Mouse (Mus musculus): ENCODE measurements around the gene Plcl1. TPM values are rescaled to one million over a fixed set of nuclear protein-coding genes. Genes with fewer than 3 reads are reported as not detected.
"Not testable (repeated sequence)": the region's sequence is repeated elsewhere in the genome, so short reads cannot be mapped to it uniquely, and the experiment has no call there.

Plcl1 gene
- total RNA-seq, 2 experiments from 2014 or later: 2.9 to 4.1 TPM

DNA sequence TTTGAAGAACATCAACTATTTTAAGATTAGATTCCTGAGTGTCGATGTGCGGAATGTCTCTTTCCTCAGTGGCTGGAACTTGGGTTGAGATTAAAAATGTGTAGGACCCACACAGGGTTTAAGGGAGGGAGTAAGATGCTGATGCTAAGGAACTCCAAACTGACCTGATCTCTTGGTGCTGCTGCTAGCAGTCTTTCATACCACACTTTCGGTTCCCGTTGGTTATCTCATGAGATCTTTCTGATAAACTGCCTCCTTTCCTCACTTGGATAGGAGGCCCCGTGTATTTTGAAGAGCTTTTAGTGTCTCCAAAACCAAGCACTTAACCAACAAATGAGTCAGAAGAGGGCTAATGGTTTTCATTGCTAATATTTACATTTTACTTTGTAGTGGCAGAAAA, 30.9 kb downstream of the Plcl1 start:
- intact Hi-C loops (cut with DNase I): no loop called here

GRCm38 (mm10) chr1:55437095-55437494, 31.4 kb downstream of the Plcl1 start:
- intact Hi-C loops (cut with DNase I): no loop called here
- no peak for DNase-seq

More for the DNA sequence above, 30.9 kb downstream of the Plcl1 start:
- no peak for DNase-seq

DNA sequence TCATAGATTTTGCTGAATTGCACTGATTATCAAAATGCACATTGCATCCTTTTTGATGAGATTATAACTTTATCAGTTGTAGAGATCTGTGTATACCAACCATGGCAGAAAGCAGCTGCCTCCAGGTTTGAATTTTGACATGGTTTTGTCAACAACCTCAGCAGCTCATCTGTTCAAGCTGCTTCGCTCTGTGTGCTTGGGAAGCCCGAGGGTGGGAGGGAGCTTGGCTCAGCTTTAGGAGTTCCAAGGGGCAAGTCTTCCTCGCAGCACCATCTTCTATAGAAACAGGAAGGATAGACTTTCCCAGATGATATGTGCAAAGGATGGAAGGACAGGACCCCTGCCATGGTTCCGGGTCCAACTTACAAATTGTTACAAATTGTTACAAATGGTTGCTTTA, 32.9 kb downstream of the Plcl1 start:
- intact Hi-C loops (cut with DNase I): no loop called here
- no peak for DNase-seq

GRCm38 (mm10) chr1:55445043-55445688, 39.4 kb downstream of the Plcl1 start:
- intact Hi-C loops (cut with DNase I): no loop called here
- no peak for DNase-seq

DNA sequence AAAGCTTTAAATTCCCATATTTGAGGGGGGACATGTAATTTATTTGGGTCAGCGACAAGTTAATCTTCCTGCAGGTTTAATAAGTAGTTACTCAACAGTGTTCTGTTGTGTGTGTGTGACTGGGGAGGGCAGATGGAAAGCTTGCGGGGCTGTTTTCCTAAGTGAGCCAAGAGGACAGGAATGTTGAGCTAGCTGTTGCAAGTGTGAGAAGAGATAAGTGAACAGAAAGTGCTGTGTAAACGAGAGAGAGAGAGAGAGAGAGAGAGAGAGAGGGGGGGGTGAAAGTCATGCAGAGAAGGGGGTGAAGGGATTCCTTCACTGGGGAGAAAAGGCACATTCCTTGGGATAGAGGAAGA, 39.9 kb downstream of the Plcl1 start:
- DNase-seq: no peak
- intact Hi-C loops (cut with DNase I): no loop called here

GRCm38 (mm10) chr1:55446273-55446672, 40.6 kb downstream of the Plcl1 start:
- intact Hi-C loops (cut with DNase I): no loop called here
- DNase-seq: no peak

- intact Hi-C loops (cut with DNase I): no loop called here
- no peak for DNase-seq
These were observed 41.2 kb downstream of the Plcl1 start for GRCm38 (mm10) chr1:55446876-55447275.

GRCm38 (mm10) chr1:55447661-55448060, 41.9 kb downstream of the Plcl1 start:
- DNase-seq: no peak
- intact Hi-C loops (cut with DNase I): no loop called here

- DNase-seq: no peak
- intact Hi-C loops (cut with DNase I): no loop called here
These were observed 42.4 kb downstream of the Plcl1 start for GRCm38 (mm10) chr1:55448104-55448503.

DNA sequence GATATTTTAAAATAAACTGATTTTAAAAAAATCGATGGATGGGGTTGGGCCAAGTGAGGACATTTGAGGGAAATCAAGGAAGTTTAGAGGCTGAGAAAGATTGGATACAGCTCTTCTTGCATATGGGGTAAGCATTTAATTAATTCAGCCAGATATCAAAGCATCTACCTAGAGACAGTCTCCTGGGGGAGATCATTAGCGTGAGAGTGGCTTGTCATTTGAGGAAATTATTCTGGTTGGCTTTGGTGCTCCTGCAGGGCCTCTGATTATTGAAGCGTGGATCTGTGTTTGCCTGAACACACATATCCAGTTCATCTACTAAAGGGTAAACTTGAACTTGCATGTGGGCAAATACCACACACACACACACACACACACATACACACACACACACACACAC, 44.1 kb downstream of the Plcl1 start:
- intact Hi-C loops (cut with DNase I): no loop called here

GRCm38 (mm10) chr1:55454119-55454518, 48.4 kb downstream of the Plcl1 start:
- intact Hi-C loops (cut with DNase I): no loop called here
- no peak for DNase-seq

More for the DNA sequence above, 44.1 kb downstream of the Plcl1 start:
- DNase-seq: no peak

GRCm38 (mm10) chr1:55462301-55462700, 56.6 kb downstream of the Plcl1 start:
- intact Hi-C loops (cut with DNase I): no loop called here
- no peak for DNase-seq

DNA sequence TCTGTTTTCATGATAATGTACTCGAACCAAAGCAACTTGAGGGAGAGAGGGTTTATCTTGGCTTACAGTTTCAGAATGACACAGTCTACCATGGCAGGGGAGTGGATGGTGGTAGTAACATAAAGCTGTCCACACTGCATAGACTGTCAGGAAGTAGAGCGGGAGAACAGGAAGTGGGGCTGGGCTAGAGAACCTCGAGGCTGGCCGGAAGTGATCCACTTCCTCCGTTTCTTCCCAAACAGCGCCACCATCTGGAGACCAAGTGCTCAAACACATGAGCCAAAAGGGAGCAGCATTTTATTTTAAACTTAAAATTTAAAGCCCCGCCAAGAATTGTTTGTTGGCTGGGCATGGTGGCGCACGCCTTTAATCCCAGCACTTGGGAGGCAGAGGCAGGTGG, 68.0 kb downstream of the Plcl1 start:
- intact Hi-C loops (cut with DNase I): no loop called here
- no peak for DNase-seq

GRCm38 (mm10) chr1:55474976-55475375, 69.3 kb downstream of the Plcl1 start:
- DNase-seq: no peak
- intact Hi-C loops (cut with DNase I): no loop called here

DNA sequence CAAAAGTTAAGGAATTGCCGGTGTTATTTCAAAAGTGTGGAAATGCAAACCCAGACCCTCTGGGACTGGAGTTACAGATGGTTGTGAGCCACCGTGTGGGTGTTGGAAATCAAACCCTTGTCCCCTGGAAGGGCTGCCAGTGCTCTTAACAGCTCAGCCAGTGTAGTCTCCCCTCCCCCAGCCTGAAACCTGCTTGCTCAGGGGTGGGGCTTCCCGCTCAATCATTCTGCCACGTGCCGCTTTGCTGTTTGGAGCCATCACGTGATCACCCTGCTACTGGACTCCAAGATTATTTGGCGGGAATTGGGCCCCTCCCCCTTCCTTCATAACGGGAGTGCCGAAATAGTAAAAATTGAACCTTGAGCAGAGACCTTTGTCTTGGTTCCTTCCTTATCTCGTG, 81.7 kb downstream of the Plcl1 start:
- intact Hi-C loops (cut with DNase I); DNase-seq: not testable (repeated sequence)

DNA sequence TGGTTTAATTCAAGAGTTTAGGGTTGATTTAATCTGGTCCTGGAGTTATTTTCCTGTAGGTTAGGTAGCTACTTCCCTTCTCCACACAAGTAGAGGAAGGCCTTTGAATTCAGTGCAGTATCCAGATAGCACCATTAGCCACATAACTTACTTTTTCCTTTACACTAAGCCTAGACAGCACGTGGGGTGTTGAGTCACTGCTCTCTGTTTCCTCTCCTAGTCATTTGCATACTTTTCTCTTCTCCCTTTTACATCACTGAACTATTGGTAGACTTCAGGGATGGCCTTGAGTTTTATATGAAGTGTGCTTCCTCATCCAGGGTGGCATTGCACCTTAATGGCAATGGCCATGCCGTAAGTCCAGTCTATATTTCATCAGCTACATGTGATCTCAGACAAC, 82.5 kb downstream of the Plcl1 start:
- DNase-seq: no peak
- intact Hi-C loops (cut with DNase I): no loop called here

DNA sequence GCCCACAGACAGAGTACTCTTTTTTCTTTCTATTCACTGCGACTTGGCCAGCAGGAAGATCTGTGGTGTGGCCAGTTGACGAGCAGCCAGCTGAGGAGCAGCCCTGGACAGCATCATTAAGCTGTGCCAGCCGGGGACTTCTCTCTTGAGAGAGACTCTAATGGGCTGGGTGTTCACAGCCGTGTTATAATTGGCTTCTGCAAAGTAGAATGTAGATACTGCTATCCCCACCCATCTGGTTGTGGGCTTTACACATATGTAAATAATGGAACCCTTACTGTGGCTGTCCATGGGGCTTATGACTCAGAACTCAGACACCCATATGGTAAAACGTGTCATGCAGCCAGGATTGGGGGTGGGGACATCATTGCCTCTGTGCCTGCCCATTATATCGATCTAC, 83.6 kb downstream of the Plcl1 start:
- DNase-seq: no peak
- intact Hi-C loops (cut with DNase I): no loop called here

- intact Hi-C loops (cut with DNase I): no loop called here
- no peak for DNase-seq
These were observed 94.2 kb downstream of the Plcl1 start for GRCm38 (mm10) chr1:55499872-55500271.

DNA sequence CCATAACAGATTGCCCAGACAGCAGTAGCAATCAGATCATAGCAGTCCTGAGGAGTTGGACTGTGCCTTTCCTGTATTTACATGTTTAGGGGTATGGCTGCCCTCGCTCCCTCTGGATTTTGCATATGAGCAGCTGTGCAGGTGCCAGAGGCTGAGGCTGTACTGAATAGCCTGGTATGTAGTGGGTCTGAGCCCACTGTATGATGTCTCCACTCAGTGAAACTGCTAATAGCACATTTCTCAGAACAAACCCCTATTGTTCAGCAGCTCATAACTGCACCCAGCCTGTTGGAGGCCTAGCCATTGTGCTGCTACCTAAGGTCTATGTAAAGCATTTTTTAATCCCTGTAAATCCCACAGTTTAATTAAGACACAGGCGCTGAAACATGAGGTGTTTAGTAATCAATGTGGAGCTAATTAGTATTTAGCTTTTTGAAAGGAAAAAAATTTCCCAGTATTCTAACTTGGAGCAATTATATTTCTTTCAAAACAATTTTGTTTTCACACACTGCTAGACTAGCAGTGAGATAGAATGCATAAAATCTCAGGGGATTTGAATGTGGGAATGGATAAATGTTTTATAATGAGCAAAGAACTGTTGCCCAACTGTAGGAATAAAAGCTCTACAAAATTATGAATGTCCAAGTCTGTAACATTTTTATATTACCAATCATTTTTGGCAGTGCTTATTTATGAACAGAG, 95.4 kb downstream of the Plcl1 start:
- DNase-seq: no peak
- intact Hi-C loops (cut with DNase I): no loop called here

DNA sequence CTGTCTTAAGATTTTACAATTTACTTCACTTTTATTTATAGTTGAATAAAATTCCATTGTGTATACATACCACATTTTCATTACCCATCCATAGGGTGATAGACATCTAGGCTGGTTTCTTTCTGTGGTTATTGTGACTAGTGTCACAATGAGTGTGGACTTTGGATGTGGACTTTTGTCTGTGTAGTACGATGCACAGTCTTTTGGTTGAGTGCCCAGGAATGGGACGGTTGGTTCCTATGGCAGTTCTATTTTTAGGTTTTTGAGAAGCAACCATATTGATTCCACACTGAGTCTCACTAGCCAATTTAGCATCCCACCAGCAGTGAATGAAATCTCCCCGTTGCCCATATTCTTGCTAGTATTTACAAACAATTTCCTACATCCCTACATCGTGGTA, 100.1 kb downstream of the Plcl1 start:
- intact Hi-C loops (cut with DNase I): no loop called here
- DNase-seq: no peak

DNA sequence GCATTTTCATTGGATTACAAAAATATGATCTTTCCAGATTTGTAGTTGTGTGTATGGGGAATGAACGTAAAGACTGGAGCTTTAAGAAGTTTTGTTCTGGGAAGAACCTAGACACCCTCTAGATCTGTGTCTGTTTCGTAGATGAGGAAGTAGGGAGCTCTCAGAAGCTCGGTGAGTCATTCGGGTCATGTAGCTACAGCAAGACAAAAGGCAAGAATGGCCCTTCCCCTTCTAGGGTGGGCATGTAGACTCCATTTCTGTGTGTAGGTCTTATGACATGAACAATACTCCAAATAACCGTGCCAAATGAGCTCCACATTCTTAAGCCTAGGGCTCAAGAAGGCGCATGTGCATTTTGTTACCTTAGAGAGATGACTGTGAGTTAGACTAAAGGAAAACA, 101.3 kb downstream of the Plcl1 start:
- intact Hi-C loops (cut with DNase I): no loop called here
- no peak for DNase-seq

- intact Hi-C loops (cut with DNase I): no loop called here
- DNase-seq: no peak
These were observed 103.9 kb downstream of the Plcl1 start for GRCm38 (mm10) chr1:55509587-55509986.

GRCm38 (mm10) chr1:55512165-55512564, 106.4 kb downstream of the Plcl1 start:
- intact Hi-C loops (cut with DNase I): no loop called here
- DNase-seq: no peak
